Mouse (Mus musculus): ENCODE results near the gene Tmem60. TPM values are rescaled to one million over a fixed set of nuclear protein-coding genes. Genes with fewer than 3 reads are reported as not detected.

Gene Tmem60
- 1 to 10 TPM; 6.5 to 8.9 TPM for total RNA-seq (2023)

GRCm38 (mm10) chr5:20881915-20882800 lies at the start of gene Tmem60, which contains the start of gene Phtf2:
Gene Tmem60 (plus strand): TSS chr5:20882191.
Gene Phtf2 (minus strand): TSS chr5:20882124.

Other genes with a start within 250 kb of the Tmem60 start
- gene Phtf2, start 67 bp upstream of the Tmem60 start, total RNA-seq (2023) = 1 to 10 TPM; 4.2 to 4.6 TPM
- 10 to 100 TPM; 36.3 to 43.6 TPM for gene Rsbn1l, start 74.2 kb downstream of the Tmem60 start, total RNA-seq (2023)
- gene Ptpn12, start 173.7 kb downstream of the Tmem60 start, total RNA-seq (2023) = 100 to 1,000 TPM in 1 of 2 experiments, 10 to 100 TPM in 1; 91.5 to 102 TPM